Mouse (Mus musculus) MEL (cell line): Measurements from ENCODE around the gene Zfp811. TPM values are rescaled to one million over a fixed set of nuclear protein-coding genes. Genes with fewer than 3 reads are reported as not detected.

ENCODE experiments used
- DNase-seq: peaks from one replicate; pipeline ENCODE4 v3.0.0; 2011; ENCODE audit warnings: low read depth, low spot score
- H3K27ac ChIP-seq: 2 replicates; pipeline ENCODE4 v1.5.1; 2012; ENCODE audit warnings: low read depth, mild to moderate bottlenecking, control low read depth, low read length, moderate library complexity; ENCODE audit not compliant: control insufficient read depth
- H3K27me3 ChIP-seq, 2 experiments: fragments of 150-350 bp in 1 of 2; sonication (generic) in 1 of 2; 2 replicates each; pipeline ENCODE4 v1.6.1; 2012; ENCODE audit warnings: low read length in 2 of 2, mild to moderate bottlenecking in 2 of 2, improper control_type of control experiment in 1 of 2, moderate library complexity in 1 of 2; ENCODE audit not compliant: insufficient read depth in 2 of 2, control insufficient read depth in 1 of 2
- H3K36me3 ChIP-seq, 2 experiments: 2 replicates each; pipeline ENCODE4 v1.6.1; 2012 to 2014; ENCODE audit warnings: low read length in 2 of 2, improper control_type of control experiment in 1 of 2, inconsistent platforms in 1 of 2, mild to moderate bottlenecking in 1 of 2; ENCODE audit not compliant: insufficient read depth in 2 of 2, control insufficient read depth in 1 of 2
- H3K4me1 ChIP-seq, 2 experiments: fragments of 150-350 bp in 1 of 2; sonication (generic) in 1 of 2; 2 replicates each; pipeline ENCODE4 v1.6.1; 2012; ENCODE audit warnings: low read length in 2 of 2, improper control_type of control experiment in 1 of 2, mild to moderate bottlenecking in 1 of 2; ENCODE audit not compliant: insufficient read depth in 2 of 2, control insufficient read depth in 1 of 2
- H3K4me3 ChIP-seq, 2 experiments: fragments of 150-350 bp in 1 of 2; sonication (generic) in 1 of 2; 2 replicates each; pipeline ENCODE4 v1.5.1; 2012; ENCODE audit warnings: low read depth in 2 of 2, low read length in 2 of 2, mild to moderate bottlenecking in 2 of 2, moderate library complexity in 2 of 2, control low read depth in 1 of 2, improper control_type of control experiment in 1 of 2; ENCODE audit not compliant: control insufficient read depth in 1 of 2, insufficient read depth in 1 of 2
- H3K79me2 ChIP-seq: 2 replicates; pipeline ENCODE4 v1.6.1; 2012; ENCODE audit warnings: mild to moderate bottlenecking, low read length, moderate library complexity; ENCODE audit not compliant: control insufficient read depth, poor library complexity, insufficient read depth
- H3K9ac ChIP-seq: 2 replicates; pipeline ENCODE4 v1.6.1; 2012; ENCODE audit warnings: low read depth, mild to moderate bottlenecking, control low read depth, low read length, moderate library complexity; ENCODE audit not compliant: control insufficient read depth, poor library complexity, severe bottlenecking
- H3K9me3 ChIP-seq: fragments of 150-350 bp; sonication (generic); replicated peaks from 2 replicates; pipeline ENCODE4 v1.6.1; 2012; ENCODE audit warnings: mild to moderate bottlenecking, low read length, improper control_type of control experiment, moderate library complexity; ENCODE audit not compliant: insufficient read depth
- BHLHE40 ChIP-seq: IDR thresholded peaks from 2 replicates; pipeline ENCODE4 v1.6.1; 2012; ENCODE audit warnings: low read depth, mild to moderate bottlenecking, inconsistent platforms, low read length, improper control_type of control experiment, borderline replicate concordance
- CTCF ChIP-seq, 3 experiments: IDR thresholded peaks in 2 of 3; conservative IDR thresholded peaks in 1 of 3; 2 replicates each; pipeline ENCODE4 v1.5.1; 2011 to 2012; ENCODE audit warnings: low read length in 3 of 3, low read depth in 2 of 3, mild to moderate bottlenecking in 2 of 3, improper control_type of control experiment in 1 of 3, inconsistent platforms in 1 of 3, mixed read lengths in 1 of 3, moderate library complexity in 1 of 3; ENCODE audit not compliant: control insufficient read depth in 1 of 3, insufficient read depth in 1 of 3, poor library complexity in 1 of 3, severe bottlenecking in 1 of 3
- ELF1 ChIP-seq: IDR thresholded peaks from 2 replicates; pipeline ENCODE4 v1.6.1; 2014; ENCODE audit warnings: low read depth, mild to moderate bottlenecking, inconsistent platforms, low read length, improper control_type of control experiment, moderate library complexity
- EP300 ChIP-seq, 2 experiments: IDR thresholded peaks; 2 replicates each; pipeline ENCODE4 v1.6.1; 2011; ENCODE audit warnings: improper control_type of control experiment in 2 of 2, low read length in 2 of 2, low read depth in 1 of 2, mild to moderate bottlenecking in 1 of 2
- ETS1 ChIP-seq: IDR thresholded peaks from 2 replicates; pipeline ENCODE4 v1.6.1; 2012; ENCODE audit warnings: low read depth, mild to moderate bottlenecking, inconsistent platforms, low read length, improper control_type of control experiment, moderate library complexity
- GABPA ChIP-seq: IDR thresholded peaks from 2 replicates; pipeline ENCODE4 v1.6.1; 2012; ENCODE audit warnings: low read depth, mild to moderate bottlenecking, inconsistent platforms, low read length, improper control_type of control experiment, moderate library complexity
- GATA1 ChIP-seq: IDR thresholded peaks from 2 replicates; pipeline ENCODE4 v1.6.1; 2011; ENCODE audit warnings: low read depth, low read length, improper control_type of control experiment
- JUND ChIP-seq: IDR thresholded peaks from 2 replicates; pipeline ENCODE4 v1.6.1; 2011; ENCODE audit warnings: low read depth, mild to moderate bottlenecking, improper control_type of control experiment, low read length
- MAX ChIP-seq: IDR thresholded peaks from 2 replicates; pipeline ENCODE4 v1.6.1; 2011; ENCODE audit warnings: low read length, improper control_type of control experiment
- MEF2A ChIP-seq: IDR thresholded peaks from 2 replicates; pipeline ENCODE4 v1.6.1; 2014; ENCODE audit warnings: low read depth, mild to moderate bottlenecking, inconsistent platforms, low read length, improper control_type of control experiment; ENCODE audit not compliant: poor library complexity, insufficient replicate concordance, severe bottlenecking; ENCODE audit errors: extremely low read depth
- MYC ChIP-seq: IDR thresholded peaks from 2 replicates; pipeline ENCODE4 v1.6.1; 2011; ENCODE audit warnings: low read depth, mild to moderate bottlenecking, low read length, improper control_type of control experiment, moderate library complexity
- NELFE ChIP-seq: IDR thresholded peaks from 2 replicates; pipeline ENCODE4 v1.6.1; 2011; ENCODE audit warnings: low read depth, low read length, improper control_type of control experiment
- NRF1 ChIP-seq: IDR thresholded peaks from 2 replicates; pipeline ENCODE4 v1.6.1; 2014; ENCODE audit warnings: low read depth, mild to moderate bottlenecking, inconsistent platforms, low read length, improper control_type of control experiment, moderate library complexity; ENCODE audit not compliant: poor library complexity, insufficient read depth, severe bottlenecking
- POLR2AphosphoS5 ChIP-seq: IDR thresholded peaks from 2 replicates; pipeline ENCODE4 v1.6.1; 2012; ENCODE audit warnings: low read depth, borderline replicate concordance, mild to moderate bottlenecking, inconsistent platforms, low read length, moderate library complexity, mixed read lengths
- RCOR1 ChIP-seq: IDR thresholded peaks from 2 replicates; pipeline ENCODE4 v1.6.1; 2012; ENCODE audit warnings: low read depth, mild to moderate bottlenecking, inconsistent platforms, low read length, improper control_type of control experiment
- SIN3A ChIP-seq: IDR thresholded peaks from 2 replicates; pipeline ENCODE4 v1.6.1; 2012; ENCODE audit warnings: low read length, improper control_type of control experiment, inconsistent platforms
- TAL1 ChIP-seq: IDR thresholded peaks from 2 replicates; pipeline ENCODE4 v1.6.1; 2012; ENCODE audit warnings: mild to moderate bottlenecking, inconsistent platforms, low read length, moderate library complexity, mixed read lengths
- TCF12 ChIP-seq: IDR thresholded peaks from 2 replicates; pipeline ENCODE4 v1.6.1; 2014; ENCODE audit warnings: low read depth, mild to moderate bottlenecking, inconsistent platforms, low read length, improper control_type of control experiment, moderate library complexity
- UBTF ChIP-seq: IDR thresholded peaks from 2 replicates; pipeline ENCODE4 v1.6.1; 2012; ENCODE audit warnings: low read depth, mild to moderate bottlenecking, inconsistent platforms, low read length, improper control_type of control experiment, moderate library complexity, borderline replicate concordance; ENCODE audit not compliant: insufficient read depth
- USF2 ChIP-seq, 2 experiments: IDR thresholded peaks; 2 replicates each; pipeline ENCODE4 v1.6.1; 2011 to 2012; ENCODE audit warnings: improper control_type of control experiment in 2 of 2, low read length in 2 of 2, borderline replicate concordance in 1 of 2, inconsistent platforms in 1 of 2, low read depth in 1 of 2, mild to moderate bottlenecking in 1 of 2; ENCODE audit not compliant: insufficient read depth in 1 of 2
- ZC3H11A ChIP-seq: IDR thresholded peaks from 2 replicates; pipeline ENCODE4 v1.6.1; 2012; ENCODE audit warnings: low read depth, mild to moderate bottlenecking, inconsistent platforms, low read length, improper control_type of control experiment
- ZKSCAN1 ChIP-seq: IDR thresholded peaks from 2 replicates; pipeline ENCODE4 v1.6.1; 2012; ENCODE audit warnings: low read depth, mild to moderate bottlenecking, inconsistent platforms, low read length, improper control_type of control experiment, moderate library complexity
- ZNF384 ChIP-seq: IDR thresholded peaks from 2 replicates; pipeline ENCODE4 v1.6.1; 2012; ENCODE audit warnings: low read depth, mild to moderate bottlenecking, inconsistent platforms, low read length, improper control_type of control experiment
- polyA plus RNA-seq, 2 experiments: library from polyadenylated mRNA; stranded (reverse) in 1 of 2; unstranded in 1 of 2; fragments of >175 nt in 1 of 2; fragments of >200 nt in 1 of 2; gene quantifications; 2 replicates each; pipeline versions ENCODE4 v1.2.1 to v1.2.4; 2012; ENCODE audit warnings: low replicate concordance in 2 of 2, low read depth in 1 of 2; ENCODE audit not compliant: insufficient read length in 2 of 2, insufficient read depth in 1 of 2, missing spikeins in 1 of 2
- total RNA-seq: library from RNA; depleted of rRNA; stranded (reverse); fragments of 300-350 nt; gene quantifications from 2 replicates; pipeline ENCODE4 v1.2.3, GENCODE M21; 2012

The Zfp811 gene
- total and polyA plus RNA-seq, 3 experiments, result not detected

- no peak overlapping the region for H3K27ac ChIP-seq
- no peak overlapping the region for H3K9ac ChIP-seq
- 0 out of 4 replicates have a peak, but pooled peaks cover 0 to 6% of the 10 kb centered on the region in 2 experiments for H3K4me1 ChIP-seq
- no peaks in the 10 kb centered on the region for H3K36me3 ChIP-seq
- H3K27me3 ChIP-seq, result peaks cover 0 to 3% of the 10 kb centered on the region in 2 experiments; a peak in 3 of 4 replicates
- no peak overlapping the region for H3K4me3 ChIP-seq
- DNase-seq, result peak; percentile 62
- H3K9me3 ChIP-seq, result no peaks in the 10 kb centered on the region
- TF ChIP-seq TAL1 (peak; percentile 66), MAX (peak; percentile 60), USF2 (IDR thresholded peaks at IDR 0.05; ENCODE audit: borderline replicate concordance in 1 of 2, insufficient read depth in 1 of 2, low read depth in 1 of 2, low read length in 2 of 2) (no peak), GATA1 (peak; percentile 84), ETS1 (peak; percentile 75), SIN3A (peak; percentile 43; the same call in 1 of the 2 replicates), TCF12 (peak; percentile 80), EP300 (IDR thresholded peaks at IDR 0.05; ENCODE audit: low read depth in 1 of 2, low read length in 2 of 2) (peak; percentile 72 to 84), POLR2AphosphoS5 (no peak), MEF2A (peak; percentile 63; the same call in 1 of the 2 replicates), CTCF (IDR thresholded peaks at IDR 0.05 in 2 of 3, conservative IDR thresholded peaks at IDR 0.05 in 1 of 3; ENCODE audit: control insufficient read depth in 1 of 3, insufficient read depth in 1 of 3, low read depth in 2 of 3, low read length in 3 of 3, poor library complexity in 1 of 3, severe bottlenecking in 1 of 3) (no peak), RCOR1 (peak; percentile 79; the same call in 1 of the 2 replicates), BHLHE40 (peak; percentile 46; the same call in 1 of the 2 replicates)
- no peaks in the 10 kb centered on the region for H3K79me2 ChIP-seq
These were observed 56.8 kb downstream of the Zfp811 start for GRCm38 (mm10) chr17:32752813-32753360.

- TF ChIP-seq ZC3H11A (no peak), NRF1 (no peak), GABPA (no peak), TAL1 (no peak), MYC (no peak), JUND (no peak), MAX (no peak), ZKSCAN1 (no peak), UBTF (no peak), NELFE (no peak), TCF12 (no peak), ZNF384 (no peak), ELF1 (no peak), EP300 (IDR thresholded peaks at IDR 0.05; ENCODE audit: low read depth in 1 of 2, low read length in 2 of 2) (no peak)
- Histone ChIP-seq H3K4me3 (no peak overlapping the region), H3K9me3 (no peaks in the 10 kb centered on the region), H3K79me2 (no peaks in the 10 kb centered on the region), H3K27me3 (peaks cover 0 to 3% of the 10 kb centered on the region in 2 experiments; a peak in 3 of 4 replicates), H3K4me1 (0 out of 4 replicates have a peak, but pooled peaks cover 0 to 6% of the 10 kb centered on the region in 2 experiments), H3K36me3 (no peaks in the 10 kb centered on the region), H3K27ac (no peak overlapping the region), H3K9ac (no peak overlapping the region)
- no peak for DNase-seq
These were observed 59.1 kb downstream of the Zfp811 start for GRCm38 (mm10) chr17:32750611-32751010.
